Mouse (Mus musculus) thymus, postnatal 36 days (tissue): ENCODE results near the gene Rbm42.

Source experiments
- DNase-seq, 2 experiments: peaks; one replicate each; pipeline ENCODE4 v3.0.0; 2022; ENCODE audit warnings: mixed read lengths in 2 of 2

The Rbm42 gene

DNA sequence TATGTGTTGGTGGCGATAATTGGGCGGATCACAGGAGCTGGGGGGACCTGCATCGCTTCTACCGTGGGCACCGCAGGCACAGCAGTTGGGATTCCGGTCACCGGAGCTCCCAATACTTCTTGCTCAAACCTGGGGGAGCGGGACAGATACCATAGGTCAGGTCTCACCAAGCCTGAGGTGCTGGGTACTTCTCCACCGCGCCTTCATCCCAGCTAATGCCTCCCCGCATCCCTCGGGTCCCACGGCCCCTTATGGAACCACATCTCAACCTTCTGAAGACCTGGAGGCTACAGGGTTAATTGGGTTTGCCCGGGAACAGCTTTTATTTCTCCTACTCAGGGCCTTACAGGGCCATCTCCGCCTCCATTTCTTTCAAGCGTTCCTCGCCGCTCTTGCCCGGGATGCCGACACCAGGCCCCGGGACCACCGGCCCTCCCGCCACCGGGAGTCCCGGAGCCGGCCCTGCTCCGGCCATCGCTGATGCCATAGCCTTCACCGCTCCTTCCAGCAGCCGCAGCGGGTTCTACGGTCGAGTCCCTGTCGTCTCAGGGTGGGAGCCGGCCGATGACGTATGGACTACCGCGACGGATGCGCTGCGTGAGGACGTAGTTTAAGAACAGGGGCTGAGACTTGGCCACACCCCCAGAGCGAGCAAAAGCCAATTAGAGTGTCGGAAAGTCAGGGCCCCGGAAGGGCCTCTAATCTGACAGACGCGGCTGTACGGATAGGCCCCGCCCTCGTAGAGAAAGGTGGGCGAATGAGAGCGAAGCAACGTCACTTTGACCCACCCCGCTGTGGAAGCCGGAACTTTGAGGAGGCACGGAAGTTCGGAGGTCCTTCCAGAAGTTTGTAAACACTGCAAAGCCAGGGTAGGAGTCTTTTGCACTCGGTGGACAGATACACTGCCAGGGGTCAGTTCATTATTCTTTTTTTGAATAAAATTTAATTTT, at the start of gene Rbm42:
Rbm42 (minus strand) TSS at position 727 of the 950 bp plus-strand sequence.
- peak; percentile 96 to 99 for DNase-seq

DNA sequence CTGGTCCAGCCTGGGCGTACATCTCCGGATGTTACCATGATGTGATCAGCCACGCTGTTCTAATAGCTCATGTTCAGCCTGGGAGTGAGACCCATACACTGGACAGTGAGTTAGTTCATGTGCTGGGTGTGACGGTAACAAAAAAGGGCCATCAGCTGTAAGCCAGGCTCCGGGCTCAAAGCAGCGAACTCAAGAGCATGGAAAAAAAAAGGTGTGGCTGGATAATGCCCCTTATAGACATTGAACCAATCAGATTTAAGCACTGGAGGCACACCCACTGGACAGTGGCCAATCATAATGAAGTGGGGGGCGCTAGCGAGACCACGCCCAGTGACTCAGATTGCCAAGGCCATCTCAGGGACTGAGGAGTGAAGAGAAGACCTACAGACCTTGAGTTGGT, 48.5 kb upstream of the Rbm42 start, which contains the start of gene 2200002J24Rik:
2200002J24Rik (plus strand) TSS at position 338 of the 400 bp plus-strand sequence.
- no peak for DNase-seq

DNA sequence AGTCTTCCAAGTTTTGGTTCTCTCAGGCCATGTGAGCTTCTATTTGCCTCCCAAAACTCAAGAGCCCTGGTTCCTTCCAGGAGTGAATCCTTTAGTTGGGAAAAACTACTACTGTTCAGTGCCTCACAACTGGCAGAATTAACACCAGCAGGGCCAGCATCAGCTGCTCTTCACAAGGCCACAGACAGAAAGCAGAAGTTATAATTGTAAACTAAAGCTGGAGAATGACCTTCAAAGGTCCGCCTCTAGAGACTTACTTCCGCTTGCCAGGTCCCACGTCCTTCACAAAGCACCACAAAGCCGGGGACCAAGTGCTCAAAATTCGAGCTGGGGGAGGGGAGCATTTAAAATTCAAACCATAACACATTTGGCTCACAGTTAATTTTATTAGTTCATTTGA, 48.0 kb upstream of the Rbm42 start:
- no peak for DNase-seq

DNA sequence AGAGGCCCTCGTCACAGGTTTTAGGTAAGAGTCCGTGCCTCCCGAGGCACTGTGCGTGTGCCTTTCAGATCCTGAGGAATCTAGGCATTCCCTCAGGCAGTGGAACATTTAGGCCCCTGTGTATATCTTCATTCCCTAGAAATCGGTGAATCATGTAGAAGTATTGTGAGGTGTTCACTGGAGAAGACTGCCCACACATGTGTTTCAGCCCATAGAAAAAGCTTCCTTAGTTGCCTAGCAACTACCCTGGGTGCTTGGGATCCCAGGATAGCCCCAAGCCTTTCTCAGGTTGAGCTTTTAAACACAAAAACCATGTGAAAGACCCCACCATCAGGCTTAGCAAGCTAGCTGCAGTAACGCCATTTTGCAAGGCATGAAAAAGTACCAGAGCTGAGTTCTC, 38.2 kb upstream of the Rbm42 start:
- no peak for DNase-seq

DNA sequence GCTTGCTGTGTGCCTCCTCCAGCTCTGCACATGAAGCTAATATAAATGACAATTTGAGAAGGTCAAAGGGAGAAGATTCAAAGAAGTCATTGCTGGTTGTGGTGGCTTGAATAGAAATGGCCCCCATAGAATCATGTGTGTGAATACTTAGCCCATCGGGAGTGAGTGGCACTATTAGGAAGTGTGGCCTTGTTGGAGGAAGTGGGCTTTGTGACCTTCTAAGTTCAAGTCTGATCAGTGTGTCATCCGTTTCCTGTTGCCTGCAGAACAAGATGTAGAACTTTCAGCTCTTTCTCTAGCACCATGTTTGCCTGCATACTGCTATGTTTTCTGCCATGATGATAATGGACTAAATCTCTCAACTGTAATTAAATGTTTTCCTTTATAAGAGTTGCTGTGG, 33.3 kb upstream of the Rbm42 start:
- DNase-seq: no peak

DNA sequence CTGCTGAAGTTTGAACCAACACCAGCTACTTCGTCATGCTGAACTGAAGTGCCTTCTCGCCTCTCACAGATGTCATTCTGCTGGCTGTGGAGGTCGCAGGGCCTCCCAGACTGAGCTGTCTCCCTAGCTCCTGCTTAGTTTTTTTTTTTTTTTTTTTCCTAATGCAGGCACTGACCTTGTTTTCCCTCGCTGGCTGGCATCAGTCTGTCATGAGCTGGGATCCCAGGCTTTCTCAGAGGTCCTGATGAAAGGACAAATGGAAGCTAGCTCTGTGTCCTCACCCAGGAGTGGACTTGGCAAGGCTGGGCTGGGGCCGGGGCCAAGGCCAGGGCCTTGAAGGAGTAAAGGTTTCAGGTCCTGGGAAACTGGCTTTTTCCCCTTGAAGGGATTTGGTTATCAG, 31.8 kb upstream of the Rbm42 start:
- DNase-seq: no peak

DNA sequence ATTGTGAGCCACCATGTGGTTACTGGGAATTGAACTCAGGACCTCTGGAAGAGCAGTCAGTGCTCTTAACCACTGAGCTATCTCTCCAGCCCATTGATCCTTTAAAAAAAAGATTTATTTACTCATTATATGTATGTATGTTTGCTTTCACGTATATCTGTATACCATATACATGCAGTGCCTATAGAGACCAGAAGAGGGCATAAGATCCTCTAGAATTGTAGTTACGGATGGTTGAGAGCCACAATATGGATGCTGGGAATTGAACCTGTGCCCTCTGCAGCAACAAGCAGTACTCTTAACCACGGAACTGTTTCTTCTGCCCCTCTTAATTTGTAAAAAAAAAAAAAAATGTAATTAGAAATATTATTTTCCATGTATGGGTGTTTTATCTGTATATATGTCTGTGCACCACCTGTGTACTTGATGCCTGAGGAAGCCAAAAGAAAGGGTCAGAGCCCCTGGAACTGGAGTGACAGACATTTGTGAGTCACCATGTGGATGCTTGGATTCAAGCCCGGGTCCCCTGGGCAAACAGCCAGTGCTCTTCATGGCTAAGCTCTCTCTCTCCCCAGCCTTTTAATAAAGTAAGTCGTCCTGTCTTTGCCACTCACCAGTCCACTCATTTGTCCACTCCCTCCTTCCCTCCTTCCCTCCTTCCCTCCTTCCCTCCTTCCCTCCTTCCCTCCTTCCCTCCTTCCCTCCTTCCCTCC, 28.3 kb upstream of the Rbm42 start:
- no peak for DNase-seq

DNA sequence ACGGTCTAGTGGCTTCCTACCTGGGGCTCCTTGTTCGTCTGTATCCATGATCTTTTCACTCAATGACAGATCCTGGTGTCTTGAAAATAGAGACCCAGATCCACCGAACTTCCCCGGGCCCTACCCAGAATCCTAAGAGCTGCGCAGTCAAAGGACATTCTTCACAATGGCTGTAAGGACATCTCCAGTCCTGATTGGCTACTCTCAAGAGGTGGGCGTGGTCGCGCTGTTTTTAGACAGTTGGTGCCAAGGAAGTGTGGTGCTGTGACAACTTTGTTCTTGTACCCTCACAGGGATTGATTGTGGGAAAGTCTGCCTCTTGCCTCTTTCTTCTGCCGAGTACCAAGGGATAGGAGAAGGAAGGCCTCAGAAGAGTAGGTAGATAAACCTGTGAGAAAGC, 21.4 kb upstream of the Rbm42 start, which contains the start of gene Pmis2:
Pmis2 (minus strand) TSS at position 126 of the 400 bp plus-strand sequence.
- DNase-seq: no peak

DNA sequence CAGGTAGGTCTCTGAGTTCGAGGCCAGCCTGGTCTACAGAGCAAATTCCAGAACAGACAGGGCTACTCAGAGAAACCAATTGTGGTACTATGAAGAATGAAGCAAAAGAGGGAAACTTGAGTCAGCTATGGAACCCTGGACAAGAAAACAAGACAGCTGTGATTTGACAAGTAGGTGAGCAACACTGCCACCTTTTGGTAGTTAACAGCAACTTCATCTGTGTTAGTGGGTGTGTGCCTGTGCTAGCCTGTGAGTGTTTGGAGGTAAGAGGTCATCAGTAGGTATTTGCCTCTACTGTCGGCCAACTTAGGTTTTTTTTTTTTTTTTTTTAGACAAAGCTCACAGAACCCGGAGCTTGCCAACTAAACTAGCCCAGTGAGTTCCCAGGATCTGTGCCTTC, 19.1 kb upstream of the Rbm42 start:
- DNase-seq: no peak

DNA sequence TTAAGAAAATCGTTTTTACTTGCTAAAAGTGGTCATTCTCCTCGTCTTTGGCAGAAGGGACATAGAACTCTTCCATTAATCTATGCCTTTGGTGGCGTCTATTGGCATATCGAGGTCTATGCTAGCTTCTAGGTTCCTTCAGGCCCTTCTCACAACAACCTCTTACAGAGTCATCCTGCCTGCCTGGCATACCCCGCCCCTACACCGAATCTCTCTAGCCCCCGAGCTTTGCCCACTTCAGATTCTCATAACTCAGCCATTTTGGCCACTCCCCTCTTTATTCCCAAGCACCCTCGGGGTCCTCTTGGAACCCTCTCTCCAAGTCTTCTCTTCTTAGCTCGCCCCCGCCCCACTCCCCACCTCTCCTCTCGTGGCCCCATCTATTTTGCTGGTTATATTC, 15.2 kb upstream of the Rbm42 start:
- peak in 1 of 2 experiments; percentile 17 for DNase-seq

DNA sequence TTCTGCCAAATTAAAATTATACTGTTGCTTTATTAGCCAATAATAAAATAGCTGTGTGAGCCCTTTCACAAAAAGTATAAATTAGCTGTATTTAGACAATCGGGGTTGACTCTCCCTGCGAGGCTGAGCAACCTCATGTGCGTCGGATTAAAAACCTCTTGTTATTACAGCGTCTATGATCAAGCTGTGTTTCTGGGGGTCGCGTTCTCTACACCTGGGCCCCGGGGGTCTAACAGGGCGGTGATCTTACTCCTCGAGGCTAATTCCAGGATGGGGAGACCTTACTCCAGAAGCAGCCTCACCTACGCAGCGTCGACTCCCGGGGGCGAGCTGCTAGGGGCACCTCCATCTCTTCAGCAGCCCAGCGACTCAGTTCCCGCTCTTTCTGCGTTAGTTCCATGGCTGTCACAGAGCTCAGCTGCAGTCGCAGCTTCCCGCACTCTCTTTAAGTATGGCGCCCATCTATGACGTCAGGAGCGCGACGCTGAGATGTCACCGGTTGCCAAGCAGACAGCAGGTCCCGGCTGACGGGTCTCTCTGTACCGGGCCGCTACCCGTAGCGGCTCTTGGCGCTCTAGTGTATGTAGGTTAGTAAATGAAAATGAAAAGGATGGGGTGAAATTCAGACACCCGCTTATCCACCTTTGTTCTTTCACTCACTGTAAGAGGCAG, 14.5 kb upstream of the Rbm42 start, which contains the start of gene Haus5:
Haus5 (minus strand) TSS at position 466 of the 672 bp plus-strand sequence.
- DNase-seq: peak; percentile 87 to 89

DNA sequence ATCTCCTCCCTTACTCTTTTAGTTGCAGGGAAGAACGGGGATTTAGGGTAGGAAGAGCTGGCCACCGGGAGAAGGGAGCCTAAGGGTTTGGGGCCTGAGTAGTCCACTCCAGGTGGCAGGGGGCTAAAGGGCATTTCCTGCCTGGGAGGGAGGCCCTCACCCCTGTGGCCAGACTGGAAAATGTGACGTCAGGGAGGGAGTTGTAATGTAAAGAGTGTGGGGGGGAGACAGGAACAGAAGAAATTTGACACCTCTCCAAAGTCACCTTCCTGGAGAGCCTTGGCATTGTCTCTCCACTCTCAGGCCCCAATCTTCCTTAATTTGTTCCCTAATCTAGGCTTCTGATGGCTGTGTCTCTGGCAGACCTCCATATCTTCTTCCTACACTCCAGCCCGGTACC, 11.0 kb downstream of the Rbm42 start:
- DNase-seq: no peak

DNA sequence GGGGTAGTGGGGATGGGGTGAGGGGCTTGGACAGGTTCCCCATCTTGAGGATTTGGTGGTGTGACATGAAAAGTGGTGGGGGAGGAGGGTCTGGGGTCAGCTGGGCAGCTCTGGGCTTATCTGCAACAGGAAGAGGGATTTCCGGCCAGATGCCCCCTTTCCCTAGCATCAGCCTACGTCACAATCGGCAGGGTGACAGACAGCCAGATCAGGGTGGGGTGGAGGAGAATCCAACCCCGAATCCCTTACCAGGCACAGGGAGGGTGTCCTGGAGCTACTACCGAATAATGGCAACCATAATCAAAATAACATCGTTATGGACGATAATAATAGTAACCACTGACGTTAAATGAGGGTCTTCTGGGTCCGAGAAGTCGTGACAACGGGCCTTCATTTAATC, 13.7 kb downstream of the Rbm42 start:
- DNase-seq: no peak

DNA sequence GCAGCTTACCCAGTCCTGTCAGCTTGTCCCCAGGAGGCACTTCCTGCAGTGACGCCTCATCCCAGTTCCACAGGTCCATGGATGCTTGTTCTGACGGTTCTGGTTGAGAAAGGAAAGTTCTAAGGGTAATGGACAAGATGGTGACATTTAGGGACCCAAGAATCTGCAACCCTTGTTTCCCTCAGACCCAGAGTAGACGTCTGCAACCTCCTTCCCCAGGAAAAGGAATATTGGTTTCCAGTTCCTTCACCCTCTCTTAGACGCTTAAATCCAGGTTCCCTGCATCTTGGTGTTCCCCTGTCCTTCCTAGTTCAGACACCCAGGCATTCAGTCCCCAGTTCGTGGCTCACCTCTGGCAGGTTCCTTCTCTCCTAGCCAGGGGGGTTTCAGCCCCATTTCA, 14.4 kb downstream of the Rbm42 start, which contains the start of gene Etv2:
Etv2 (minus strand) TSS at position 101 of the 400 bp plus-strand sequence.
- no peak for DNase-seq

DNA sequence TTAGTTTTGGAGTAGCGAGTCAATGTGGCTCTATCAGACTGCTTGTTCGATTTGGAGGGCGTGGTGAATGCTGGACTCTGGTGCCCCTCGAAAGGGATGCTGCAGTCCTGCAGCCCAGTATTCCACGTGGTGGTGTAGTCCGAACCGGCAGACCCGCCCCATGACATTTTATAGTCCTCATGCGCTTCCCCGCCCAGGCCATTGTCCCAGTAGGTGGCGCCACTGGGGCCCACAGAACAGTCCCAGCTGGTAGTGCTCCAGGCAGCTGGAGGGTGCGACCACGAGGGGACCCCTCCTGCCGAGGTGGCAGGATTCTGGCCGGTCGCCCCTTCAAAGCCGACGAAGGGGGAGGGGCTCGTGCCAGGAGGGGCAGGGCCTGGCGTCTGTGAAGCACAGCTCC, 15.5 kb downstream of the Rbm42 start:
- DNase-seq: peak; percentile 60 to 62

DNA sequence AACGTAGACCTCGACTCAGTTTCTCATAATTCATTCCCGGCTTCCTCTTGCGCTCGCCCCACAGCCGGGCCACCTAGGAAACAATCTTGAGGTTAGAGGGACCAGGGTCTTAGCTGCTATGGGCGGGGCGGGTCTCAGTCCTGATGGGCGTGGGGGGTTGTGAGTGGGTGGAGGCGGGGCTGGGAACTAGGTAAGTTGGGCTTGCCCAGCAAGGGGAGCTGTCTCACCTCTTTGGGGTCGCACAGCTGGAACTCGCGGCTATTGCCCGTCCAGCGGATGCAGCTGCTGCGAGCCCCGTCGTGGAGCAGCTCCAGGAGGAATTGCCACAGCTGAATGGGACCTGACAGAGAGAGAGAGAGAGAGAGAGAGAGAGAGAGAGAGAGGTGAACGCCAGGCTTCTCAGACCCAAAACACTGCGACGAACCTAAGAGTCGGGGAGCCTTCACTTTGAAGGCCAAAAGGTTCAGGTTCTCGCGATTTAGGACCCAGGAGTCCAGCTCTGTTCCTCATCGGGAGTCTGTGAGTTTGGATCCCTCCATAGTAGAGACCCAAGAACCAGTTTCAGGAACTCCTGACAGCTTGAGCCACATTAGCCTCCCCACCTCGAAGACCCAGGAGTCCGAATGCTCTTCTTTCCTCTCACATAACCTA, 16.2 kb downstream of the Rbm42 start:
- DNase-seq: no peak

DNA sequence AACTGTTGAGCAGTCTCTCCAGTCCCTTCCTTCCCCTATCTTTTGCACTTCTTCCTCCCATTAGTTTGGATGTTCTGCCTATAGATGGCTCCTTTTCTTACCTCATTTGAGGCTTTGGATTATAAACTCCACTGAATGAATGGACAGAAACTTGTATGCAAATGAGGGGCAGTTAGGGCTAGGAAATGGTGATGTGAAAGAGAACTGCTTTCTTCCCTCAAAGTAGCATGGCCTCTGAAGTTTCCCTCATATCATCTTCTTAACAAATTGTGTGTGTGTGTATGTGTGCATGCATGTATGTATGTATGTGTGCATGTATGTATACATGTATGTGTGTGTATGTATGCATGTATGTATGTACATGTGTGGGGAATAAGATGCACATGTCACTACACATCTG, 21.1 kb downstream of the Rbm42 start:
- DNase-seq: no peak

DNA sequence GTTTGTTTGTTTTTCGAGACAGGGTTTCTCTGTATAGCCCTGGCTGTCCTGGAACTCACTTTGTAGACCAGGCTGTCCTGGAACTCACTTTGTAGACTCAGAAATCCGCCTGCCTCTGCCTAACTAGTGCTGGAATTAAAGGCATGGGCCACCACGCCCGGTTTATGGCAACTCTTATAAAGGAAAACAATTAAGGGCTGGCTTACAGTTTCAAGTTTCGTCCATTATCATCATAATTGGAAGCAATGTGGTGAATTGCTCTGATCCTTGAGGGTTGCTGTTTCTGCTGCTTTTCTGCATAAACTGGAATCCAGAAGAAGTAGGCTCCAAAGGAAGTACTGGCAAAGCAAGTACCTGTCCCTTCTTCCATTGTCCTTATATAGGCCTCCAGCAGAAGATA, 23.5 kb downstream of the Rbm42 start:
- no peak for DNase-seq

DNA sequence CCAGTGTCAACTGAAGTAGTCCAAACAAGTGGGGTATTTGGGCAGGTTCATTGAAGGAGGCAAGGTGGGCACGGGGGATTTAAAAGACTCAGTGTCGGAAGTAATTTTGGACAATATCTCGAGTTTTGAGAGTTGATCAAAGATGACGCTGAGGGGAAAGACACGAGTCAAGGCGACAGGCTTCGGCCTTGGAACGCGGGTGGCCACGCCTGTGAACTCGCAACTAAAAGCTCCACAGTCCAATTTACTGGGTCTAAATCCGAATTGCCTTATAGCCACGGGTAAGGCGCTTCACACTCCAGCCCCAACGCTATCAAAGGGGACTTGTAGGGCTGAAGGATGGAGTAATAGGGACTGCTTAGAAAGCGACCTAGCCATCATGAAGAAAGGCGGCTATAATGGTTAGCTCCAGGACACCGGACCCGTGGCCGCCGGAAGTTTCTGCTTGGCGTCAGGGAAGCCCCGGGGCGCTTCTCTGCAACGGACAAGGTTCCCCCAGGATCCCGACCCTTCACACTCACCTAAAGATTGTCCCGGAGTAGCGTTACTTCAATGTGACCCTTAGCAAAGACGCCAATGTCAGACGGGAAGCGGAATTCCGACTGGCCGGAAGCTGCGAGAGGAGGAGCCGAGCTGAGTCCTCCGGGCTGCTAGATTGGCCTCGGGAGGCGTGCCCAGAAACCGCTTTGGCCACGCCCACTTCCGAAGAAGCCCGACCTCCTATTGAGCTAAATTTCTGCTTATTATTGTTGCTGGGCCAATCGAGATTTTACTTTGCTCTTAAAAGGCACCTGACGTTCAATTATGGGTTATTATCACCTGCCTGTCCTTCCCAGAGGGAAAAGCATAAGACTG, 24.4 kb downstream of the Rbm42 start, which contains the start of gene Cox6b1:
Cox6b1 (minus strand) TSS at position 622 of the 855 bp plus-strand sequence.
- peak; percentile 80 to 86 for DNase-seq

DNA sequence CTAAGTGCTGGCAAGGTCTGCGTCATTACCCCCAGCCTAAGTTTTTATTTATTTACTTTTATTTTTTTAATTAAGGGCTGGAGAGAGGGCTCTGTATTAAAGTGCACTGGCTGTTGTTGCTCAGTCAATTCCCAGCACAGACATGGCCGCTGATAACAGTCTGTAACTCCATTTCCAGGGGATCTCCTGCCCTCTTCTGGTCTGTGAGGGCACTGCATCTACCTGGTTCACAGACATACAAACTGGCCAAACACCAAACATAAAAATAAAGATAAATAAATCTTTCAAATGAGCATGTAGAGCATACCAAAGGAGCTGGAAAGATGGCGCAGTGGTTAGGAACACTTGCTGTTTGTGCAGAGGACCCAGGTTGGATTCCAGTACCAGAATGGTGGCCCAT, 30.9 kb downstream of the Rbm42 start:
- DNase-seq: peak in 1 of 2 experiments; percentile 33

DNA sequence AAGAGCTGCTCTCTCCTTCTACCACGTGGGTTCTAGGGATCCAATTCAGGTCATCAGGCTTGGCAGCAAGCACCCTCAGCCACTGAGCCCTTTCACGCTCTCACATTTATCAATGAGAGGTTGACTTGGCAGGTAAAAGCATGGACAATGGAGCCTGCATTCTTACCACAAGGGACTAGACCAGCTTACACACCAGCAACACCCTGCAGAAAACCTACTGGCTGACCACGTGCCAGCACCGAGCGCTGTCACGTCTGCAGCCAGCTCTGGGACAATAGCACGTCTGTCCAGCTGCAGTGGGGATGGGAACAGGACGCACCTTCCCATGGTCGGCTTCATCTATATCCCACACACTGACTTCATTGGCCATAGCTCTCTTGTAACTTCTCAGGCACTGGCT, 31.5 kb downstream of the Rbm42 start:
- DNase-seq: no peak
